19 mouse cellular contexts compared by ENCODE assay signal in the genomic region with DNA sequence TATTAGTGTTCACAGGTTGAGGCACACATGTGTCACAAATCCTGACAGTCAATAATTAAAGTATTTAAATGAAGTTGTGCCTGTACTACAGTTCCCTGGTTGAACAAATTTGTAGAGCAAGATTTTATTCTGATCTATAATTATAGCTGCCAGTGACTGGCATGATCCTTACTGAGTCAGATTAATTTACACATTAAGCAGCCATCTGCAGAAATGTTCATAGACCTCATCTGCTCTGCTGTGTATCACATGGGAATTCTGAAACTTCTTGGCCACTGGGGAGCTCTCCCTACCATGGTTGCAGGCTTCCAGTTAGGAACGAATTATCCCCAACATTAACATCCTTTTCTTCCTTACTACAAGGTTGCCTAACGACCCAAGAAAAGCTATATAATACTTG.
"Had no signal": no experiment of that assay in that cellular context is flagged by ENCODE, and none has a peak within 500 bp of the region (broad histone marks: within the 10 kb centered on the region; RNA-seq: fewer than 3 reads in every experiment).

No protein-coding gene starts in this region.

- DNase-seq: lung, adult 18-20 months; lung, embryonic 14.5 days; lung, postnatal 10 days; lung, postnatal 4 days; retina, postnatal 1 day; right cerebral cortex, adult 18-20 months; right cerebral cortex, postnatal 25 days; right cerebral cortex, postnatal 4 days; spleen, adult 18-20 months; thymus, adult 18-20 months; thymus, postnatal 14 days; thymus, postnatal 36 days had no signal

- H3K4me1 ChIP-seq: megakaryocyte, embryonic 14.5 days; midbrain, embryonic 13.5 days; midbrain, embryonic 15.5 days; neural tube, embryonic 13.5 days; neural tube, embryonic 15.5 days had no signal

- H3K9ac ChIP-seq: lung, embryonic 14.5 days; midbrain, embryonic 13.5 days; midbrain, embryonic 15.5 days; neural tube, embryonic 13.5 days; neural tube, embryonic 15.5 days had no signal

- H3K27me3 ChIP-seq: megakaryocyte, embryonic 14.5 days; midbrain, embryonic 13.5 days; midbrain, embryonic 15.5 days; neural tube, embryonic 13.5 days; neural tube, embryonic 15.5 days had no signal

- H3K36me3 ChIP-seq: midbrain, embryonic 13.5 days; midbrain, embryonic 15.5 days; neural tube, embryonic 13.5 days; neural tube, embryonic 15.5 days had no signal

- H3K27ac ChIP-seq: midbrain, embryonic 13.5 days; midbrain, embryonic 15.5 days; neural tube, embryonic 13.5 days; neural tube, embryonic 15.5 days had no signal

- ATAC-seq: midbrain, embryonic 13.5 days; midbrain, embryonic 15.5 days had no signal

- H3K4me2 ChIP-seq: lung, embryonic 14.5 days; midbrain, embryonic 11.5 days; midbrain, embryonic 13.5 days; midbrain, embryonic 15.5 days; neural tube, embryonic 13.5 days; neural tube, embryonic 15.5 days had no signal

- H3K9me3 ChIP-seq: megakaryocyte, embryonic 14.5 days; midbrain, embryonic 13.5 days; midbrain, embryonic 15.5 days; neural tube, embryonic 13.5 days; neural tube, embryonic 15.5 days had no signal

- H3K4me3 ChIP-seq: megakaryocyte, embryonic 14.5 days; midbrain, embryonic 13.5 days; midbrain, embryonic 15.5 days; myocyte; neural tube, embryonic 13.5 days; neural tube, embryonic 15.5 days had no signal
